Mouse (Mus musculus): ENCODE data around the gene Vps25. TPM values are rescaled to one million over a fixed set of nuclear protein-coding genes. Genes with fewer than 3 reads are reported as not detected.

Gene Vps25
- total RNA-seq, 1 experiment = 105 TPM

DNA sequence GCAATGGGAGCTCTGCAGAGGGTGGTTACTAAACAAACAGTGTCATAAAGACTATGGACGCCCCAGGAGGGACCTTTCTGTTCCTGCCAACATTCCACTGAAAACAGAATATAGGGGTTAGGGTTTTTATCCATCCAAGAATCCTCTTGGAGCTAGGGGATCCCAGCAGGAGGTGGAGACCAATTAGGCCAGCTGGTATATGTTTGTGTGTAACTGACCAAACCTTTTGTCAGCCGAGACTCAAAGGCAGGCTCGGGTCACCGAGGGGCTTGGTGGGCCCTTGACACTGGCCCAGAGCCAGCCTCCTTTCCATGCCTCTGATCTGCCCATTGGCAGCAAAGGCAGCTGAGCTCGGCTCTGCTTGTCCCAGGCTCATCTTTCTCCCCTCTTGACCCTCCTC, 29.4 kb downstream of the Vps25 start:
- in situ Hi-C loops (cut with MboI; ENCODE audit: low sequenced_read_pairs in 2 of 2, unreplicated experiment in 2 of 2) = no loop called here
- Histone ChIP-seq H3K36me3 (ENCODE audit: control insufficient read depth, insufficient read depth, low read length, poor library complexity, severe bottlenecking) (peaks cover 2% of the 10 kb centered on the region; the same call in 1 of the 2 replicates), H3K4me1 (ENCODE audit: control insufficient read depth in 2 of 2, insufficient read depth in 2 of 2, low read length in 2 of 2, poor library complexity in 1 of 2) (peaks cover 0 to 4% of the 10 kb centered on the region in 2 experiments; a peak in 2 of 4 replicates), H3K9ac (ENCODE audit: insufficient read depth, low read depth, low read length, poor library complexity, severe bottlenecking) (no peak overlapping the region), H3K4me3 (ENCODE audit: insufficient read depth in 1 of 2, low read depth in 1 of 2, low read length in 2 of 2, poor library complexity in 1 of 2, severe bottlenecking in 1 of 2) (no peak overlapping the region), H3K9me3 (ENCODE audit: control insufficient read depth, insufficient read depth, low read depth, low read length) (no peaks in the 10 kb centered on the region), H3K27ac (ENCODE audit: insufficient read depth, low read depth, low read length, poor library complexity, severe bottlenecking) (no peak overlapping the region)
- TF ChIP-seq HCFC1 (IDR thresholded peaks at IDR 0.05; ENCODE audit: borderline replicate concordance, insufficient read depth, low read length) (no peak), CHD2 (IDR thresholded peaks at IDR 0.05; ENCODE audit: low read depth, low read length) (no peak), MAFK (IDR thresholded peaks at IDR 0.05; ENCODE audit: insufficient read depth, low read depth, low read length) (no peak), ZNF384 (IDR thresholded peaks at IDR 0.05; ENCODE audit: low read depth, low read length) (no peak), ZC3H11A (IDR thresholded peaks at IDR 0.05; ENCODE audit: borderline replicate concordance, low read depth, low read length) (no peak)
- DNase-seq (ENCODE audit: low read depth, low spot score) = no peak

DNA sequence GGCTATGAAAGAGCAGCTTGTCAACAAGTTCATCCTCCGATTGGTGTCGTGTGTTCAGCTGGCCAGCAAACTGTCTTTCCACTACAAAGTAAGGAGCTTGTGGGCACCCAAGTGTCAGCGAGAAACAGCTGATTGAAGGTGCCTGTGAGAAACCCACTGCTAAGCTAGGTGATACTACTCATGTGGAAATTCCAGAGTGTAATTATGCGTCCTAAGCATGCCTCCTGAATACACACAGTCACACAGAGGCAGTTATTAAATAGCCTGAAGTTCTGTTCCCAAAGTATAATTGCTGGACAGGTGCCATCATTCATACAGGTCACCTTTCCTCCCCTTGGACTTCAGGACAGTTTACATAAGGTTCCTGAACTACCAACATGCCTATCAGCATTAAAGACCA, 30.3 kb downstream of the Vps25 start:
- no peaks in the 10 kb centered on the region for H3K9me3 ChIP-seq (ENCODE audit: control insufficient read depth, insufficient read depth, low read depth, low read length)
- DNase-seq (ENCODE audit: low read depth, low spot score) = no peak
- H3K9ac ChIP-seq (ENCODE audit: insufficient read depth, low read depth, low read length, poor library complexity, severe bottlenecking) = no peak overlapping the region
- H3K27ac ChIP-seq (ENCODE audit: insufficient read depth, low read depth, low read length, poor library complexity, severe bottlenecking) = no peak overlapping the region
- TF ChIP-seq CHD2 (IDR thresholded peaks at IDR 0.05; ENCODE audit: low read depth, low read length) (no peak), HCFC1 (IDR thresholded peaks at IDR 0.05; ENCODE audit: borderline replicate concordance, insufficient read depth, low read length) (no peak), ZC3H11A (IDR thresholded peaks at IDR 0.05; ENCODE audit: borderline replicate concordance, low read depth, low read length) (no peak), MAFK (IDR thresholded peaks at IDR 0.05; ENCODE audit: insufficient read depth, low read depth, low read length) (no peak)
- no peak overlapping the region for H3K4me3 ChIP-seq (ENCODE audit: insufficient read depth in 1 of 2, low read depth in 1 of 2, low read length in 2 of 2, poor library complexity in 1 of 2, severe bottlenecking in 1 of 2)
- H3K4me1 ChIP-seq (ENCODE audit: control insufficient read depth in 2 of 2, insufficient read depth in 2 of 2, low read length in 2 of 2, poor library complexity in 1 of 2) = peaks cover 0 to 2% of the 10 kb centered on the region in 2 experiments; a peak in 2 of 4 replicates
- in situ Hi-C loops (cut with MboI; ENCODE audit: low sequenced_read_pairs in 2 of 2, unreplicated experiment in 2 of 2) = no loop called here
- H3K36me3 ChIP-seq (ENCODE audit: control insufficient read depth, insufficient read depth, low read length, poor library complexity, severe bottlenecking) = peaks cover 5% of the 10 kb centered on the region

DNA sequence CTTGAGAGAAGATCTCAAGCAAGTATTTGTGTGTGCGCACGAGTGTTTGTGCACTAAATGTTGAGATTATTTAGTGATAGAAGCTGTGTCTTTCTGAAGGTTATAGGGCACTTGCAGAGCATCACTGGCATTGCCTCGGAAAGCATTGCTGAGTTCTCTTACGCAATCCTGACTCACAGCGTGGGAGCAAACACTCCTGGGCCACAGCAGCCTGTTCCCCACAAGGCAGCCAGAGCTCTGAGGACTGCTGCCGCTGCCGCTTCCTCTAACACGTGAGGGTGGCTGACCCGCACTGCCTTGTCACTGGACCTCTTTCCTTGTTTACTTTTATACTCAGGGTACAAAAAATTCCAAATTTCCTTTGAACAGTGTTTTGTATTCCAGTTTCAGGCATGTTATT, 33.8 kb downstream of the Vps25 start:
- Histone ChIP-seq H3K9me3 (ENCODE audit: control insufficient read depth, insufficient read depth, low read depth, low read length) (no peaks in the 10 kb centered on the region), H3K9ac (ENCODE audit: insufficient read depth, low read depth, low read length, poor library complexity, severe bottlenecking) (no peak overlapping the region), H3K27ac (ENCODE audit: insufficient read depth, low read depth, low read length, poor library complexity, severe bottlenecking) (no peak overlapping the region), H3K36me3 (ENCODE audit: control insufficient read depth, insufficient read depth, low read length, poor library complexity, severe bottlenecking) (peaks cover 18% of the 10 kb centered on the region), H3K4me1 (ENCODE audit: control insufficient read depth in 2 of 2, insufficient read depth in 2 of 2, low read length in 2 of 2, poor library complexity in 1 of 2) (no peaks in the 10 kb centered on the region), H3K4me3 (ENCODE audit: insufficient read depth in 1 of 2, low read depth in 1 of 2, low read length in 2 of 2, poor library complexity in 1 of 2, severe bottlenecking in 1 of 2) (no peak overlapping the region)
- TF ChIP-seq CHD2 (IDR thresholded peaks at IDR 0.05; ENCODE audit: low read depth, low read length) (no peak), HCFC1 (IDR thresholded peaks at IDR 0.05; ENCODE audit: borderline replicate concordance, insufficient read depth, low read length) (no peak), ZC3H11A (IDR thresholded peaks at IDR 0.05; ENCODE audit: borderline replicate concordance, low read depth, low read length) (no peak), MAFK (IDR thresholded peaks at IDR 0.05; ENCODE audit: insufficient read depth, low read depth, low read length) (no peak), ZNF384 (IDR thresholded peaks at IDR 0.05; ENCODE audit: low read depth, low read length) (no peak)
- in situ Hi-C loops (cut with MboI; ENCODE audit: low sequenced_read_pairs in 2 of 2, unreplicated experiment in 2 of 2) = no loop called here
- no peak for DNase-seq (ENCODE audit: low read depth, low spot score)

DNA sequence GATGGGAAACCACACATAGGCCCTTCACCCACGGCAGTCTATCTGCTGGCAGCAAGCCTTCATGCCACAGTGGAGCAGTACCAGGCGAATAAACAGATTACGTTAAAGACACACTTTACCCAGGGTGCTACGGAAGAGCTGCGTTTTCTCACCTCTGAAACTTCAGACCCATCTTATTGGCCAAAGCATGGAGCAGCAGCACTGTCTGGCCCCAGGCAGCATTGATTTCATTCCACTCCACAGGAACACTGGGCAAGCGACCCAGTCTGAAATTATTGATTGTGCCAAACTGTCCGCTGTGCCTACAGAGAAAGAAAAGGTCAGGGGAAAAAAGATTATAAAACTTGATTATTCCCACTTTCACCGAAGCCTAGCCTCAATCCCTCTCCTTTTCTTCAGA, 37.7 kb downstream of the Vps25 start:
- H3K9me3 ChIP-seq (ENCODE audit: control insufficient read depth, insufficient read depth, low read depth, low read length) = no peaks in the 10 kb centered on the region
- TF ChIP-seq ZC3H11A (IDR thresholded peaks at IDR 0.05; ENCODE audit: borderline replicate concordance, low read depth, low read length) = no peak
- no peak for TF ChIP-seq CHD2 (IDR thresholded peaks at IDR 0.05; ENCODE audit: low read depth, low read length)
- no peak overlapping the region for H3K4me3 ChIP-seq (ENCODE audit: insufficient read depth in 1 of 2, low read depth in 1 of 2, low read length in 2 of 2, poor library complexity in 1 of 2, severe bottlenecking in 1 of 2)
- no peaks in the 10 kb centered on the region for H3K4me1 ChIP-seq (ENCODE audit: control insufficient read depth in 2 of 2, insufficient read depth in 2 of 2, low read length in 2 of 2, poor library complexity in 1 of 2)
- no peak overlapping the region for H3K9ac ChIP-seq (ENCODE audit: insufficient read depth, low read depth, low read length, poor library complexity, severe bottlenecking)
- in situ Hi-C loops (cut with MboI; ENCODE audit: low sequenced_read_pairs in 2 of 2, unreplicated experiment in 2 of 2) = no loop called here
- peaks cover 38% of the 10 kb centered on the region for H3K36me3 ChIP-seq (ENCODE audit: control insufficient read depth, insufficient read depth, low read length, poor library complexity, severe bottlenecking)
- no peak overlapping the region for H3K27ac ChIP-seq (ENCODE audit: insufficient read depth, low read depth, low read length, poor library complexity, severe bottlenecking)
- DNase-seq (ENCODE audit: low read depth, low spot score) = no peak

DNA sequence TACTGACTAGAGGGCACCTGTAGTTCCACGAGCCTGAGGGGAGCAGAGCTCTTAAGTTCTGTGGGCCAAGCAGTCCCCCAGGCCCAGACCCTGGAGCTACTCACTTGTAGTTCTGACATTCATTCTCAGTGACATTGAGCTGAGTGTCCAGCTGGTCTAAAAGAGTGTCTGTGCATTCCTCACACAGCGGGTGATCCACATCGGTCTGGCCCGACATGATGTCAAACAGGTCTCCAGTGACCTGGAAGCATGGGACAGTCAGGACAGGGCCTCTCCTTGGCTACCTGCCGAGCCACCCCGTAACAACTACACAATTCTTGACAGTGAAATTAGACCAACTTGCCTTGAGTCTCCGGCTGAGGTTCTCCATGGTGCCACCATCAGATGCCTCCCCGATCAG, 41.7 kb downstream of the Vps25 start:
- no peak overlapping the region for H3K4me3 ChIP-seq (ENCODE audit: insufficient read depth in 1 of 2, low read depth in 1 of 2, low read length in 2 of 2, poor library complexity in 1 of 2, severe bottlenecking in 1 of 2)
- no peak overlapping the region for H3K27ac ChIP-seq (ENCODE audit: insufficient read depth, low read depth, low read length, poor library complexity, severe bottlenecking)
- H3K36me3 ChIP-seq (ENCODE audit: control insufficient read depth, insufficient read depth, low read length, poor library complexity, severe bottlenecking) = peaks cover 31% of the 10 kb centered on the region
- no peaks in the 10 kb centered on the region for H3K9me3 ChIP-seq (ENCODE audit: control insufficient read depth, insufficient read depth, low read depth, low read length)
- in situ Hi-C loops (cut with MboI; ENCODE audit: low sequenced_read_pairs in 2 of 2, unreplicated experiment in 2 of 2) = no loop called here
- H3K4me1 ChIP-seq (ENCODE audit: control insufficient read depth in 2 of 2, insufficient read depth in 2 of 2, low read length in 2 of 2, poor library complexity in 1 of 2) = no peaks in the 10 kb centered on the region
- no peak for DNase-seq (ENCODE audit: low read depth, low spot score)
- no peak overlapping the region for H3K9ac ChIP-seq (ENCODE audit: insufficient read depth, low read depth, low read length, poor library complexity, severe bottlenecking)
- TF ChIP-seq HCFC1 (IDR thresholded peaks at IDR 0.05; ENCODE audit: borderline replicate concordance, insufficient read depth, low read length) (no peak), MAFK (IDR thresholded peaks at IDR 0.05; ENCODE audit: insufficient read depth, low read depth, low read length) (no peak), ZNF384 (IDR thresholded peaks at IDR 0.05; ENCODE audit: low read depth, low read length) (no peak), CHD2 (IDR thresholded peaks at IDR 0.05; ENCODE audit: low read depth, low read length) (no peak), ZC3H11A (IDR thresholded peaks at IDR 0.05; ENCODE audit: borderline replicate concordance, low read depth, low read length) (no peak)

Data from ES-E14 (cell line).